Mouse (Mus musculus) megakaryocyte-erythroid progenitor cell, adult 5-6 weeks (primary cell): ENCODE results near the gene Dclk2. TPM values are rescaled to one million over a fixed set of nuclear protein-coding genes. Genes with fewer than 3 reads are reported as not detected.

Experiments
- total RNA-seq, 2 experiments: library from RNA; stranded (forward) in 1 of 2; stranded (reverse) in 1 of 2; fragments of 200-1000, 215-1000 nt in 1 of 2; fragments of >200 nt in 1 of 2; fragmentation: Nextera tagmentation in 1 of 2; gene quantifications; 2 replicates each; pipeline ENCODE4 v1.2.3; 2014 to 2017

The Dclk2 gene
- total RNA-seq, 2 experiments from 2014 or later, result 0.99 to 3.1 TPM

Other genes starting within 250 kb of the Dclk2 start
- gene Cd1d1, start 78.6 kb upstream of the Dclk2 start, total RNA-seq (2014; fragmentation: Nextera tagmentation), result 18.5 and 25.9 TPM in 2 replicates
- 22.7 and 28.4 TPM in 2 replicates for gene Cd1d1, start 78.6 kb upstream of the Dclk2 start, total RNA-seq (2017)